Mouse (Mus musculus) midbrain, embryonic 14.5 days (tissue): ENCODE results near the gene Prep. TPM values are rescaled to one million over a fixed set of nuclear protein-coding genes. Genes with fewer than 3 reads are reported as not detected.

Source experiments
- ATAC-seq: fragments of 200-750 bp; cut with Nextera tagmentation; 2 replicates; pipeline ENCODE4 v1.8.0; 2017; ENCODE audit warnings: moderate number of reproducible peaks, moderate library complexity; ENCODE audit not compliant: low FRiP score, low TSS enrichment
- DNase-seq: peaks from one replicate; pipeline ENCODE4 v3.0.0-alpha.2; 2015
- H3K27ac ChIP-seq: fragments of 300-500 bp; sonication (generic); replicated peaks from 2 replicates; pipeline ENCODE4 v1.5.1; 2014; ENCODE audit warnings: mild to moderate bottlenecking, low read depth, low read length, moderate library complexity
- H3K27me3 ChIP-seq: fragments of 300-500 bp; sonication (generic); 2 replicates; pipeline ENCODE4 v1.6.1; 2014; ENCODE audit warnings: low read length, control low read depth, mixed read lengths; ENCODE audit not compliant: control insufficient read depth, insufficient read depth
- H3K36me3 ChIP-seq: fragments of 300-500 bp; sonication (generic); 2 replicates; pipeline ENCODE4 v1.6.1; 2014; ENCODE audit warnings: low read length, control low read depth; ENCODE audit not compliant: control insufficient read depth, insufficient read depth
- H3K4me1 ChIP-seq: fragments of 300-500 bp; sonication (generic); 2 replicates; pipeline ENCODE4 v1.6.1; 2014; ENCODE audit warnings: mild to moderate bottlenecking, antibody characterized with exemption, low read length, control low read depth; ENCODE audit not compliant: control insufficient read depth, insufficient read depth
- H3K4me2 ChIP-seq: fragments of 300-500 bp; sonication (generic); 2 replicates; pipeline ENCODE4 v1.6.1; 2014; ENCODE audit warnings: mild to moderate bottlenecking, low read length, moderate library complexity
- H3K4me3 ChIP-seq: fragments of 300-500 bp; sonication (generic); replicated peaks from 2 replicates; pipeline ENCODE4 v1.5.1; 2014; ENCODE audit warnings: low read depth, low read length
- H3K9ac ChIP-seq: fragments of 300-500 bp; sonication (generic); replicated peaks from 2 replicates; pipeline ENCODE4 v1.6.1; 2014; ENCODE audit warnings: mild to moderate bottlenecking, low read length, moderate library complexity
- H3K9me3 ChIP-seq: fragments of 300-500 bp; sonication (generic); 2 replicates; pipeline ENCODE4 v1.6.1; 2016; ENCODE audit warnings: low read length, control low read depth, mixed read lengths; ENCODE audit not compliant: control insufficient read depth
- WGBS: fragments of 180-500 bp; shearing (Covaris S2); extraction: QIAGEN DNeasy Blood & Tissue Kit; methylation state at CpG from one replicate; pipeline ENCODE4 v1.1.7; 2014; 5-methylcytosine and 5-hydroxymethylcytosine counted together
- polyA plus RNA-seq: library from polyadenylated mRNA; unstranded; fragments of >200 nt; fragmentation: Nextera tagmentation; extraction: Ambion mirVana; gene quantifications from 2 replicates; pipeline ENCODE4 v1.2.1, GENCODE M21; 2014

Prep gene
- polyA plus RNA-seq, 1 experiment from 2014 or later, result 23.6 TPM

GRCm38 (mm10) chr10:45098751-45099150 is 31.7 kb downstream of the Prep start:
- DNase-seq (peak; percentile 78), ATAC-seq (no peak)
- Histone ChIP-seq H3K27me3 (no peaks in the 10 kb centered on the region), H3K4me3 (no peak overlapping the region), H3K36me3 (peaks cover 52% of the 10 kb centered on the region), H3K4me2 (no peak overlapping the region), H3K4me1 (peaks cover 4% of the 10 kb centered on the region; the same call in 1 of the 2 replicates), H3K9me3 (no peaks in the 10 kb centered on the region), H3K27ac (no peak overlapping the region), H3K9ac (no peak overlapping the region)
- 93% methylated on average over 2 of the region's 2 CpGs for WGBS

GRCm38 (mm10) chr10:45100473-45100872 is 33.5 kb downstream of the Prep start:
- Histone ChIP-seq H3K4me3 (no peak overlapping the region), H3K36me3 (peaks cover 45% of the 10 kb centered on the region), H3K9me3 (no peaks in the 10 kb centered on the region), H3K9ac (no peak overlapping the region), H3K4me2 (no peak overlapping the region), H3K27me3 (no peaks in the 10 kb centered on the region), H3K27ac (no peak overlapping the region), H3K4me1 (peaks cover 10% of the 10 kb centered on the region)
- ATAC-seq (no peak), DNase-seq (no peak)
- 73% methylated on average over 11 of the region's 11 CpGs for WGBS

- 40% methylated on average over 11 of the region's 11 CpGs for WGBS
- Histone ChIP-seq H3K27me3 (no peaks in the 10 kb centered on the region), H3K9me3 (no peaks in the 10 kb centered on the region), H3K4me1 (peaks cover 10% of the 10 kb centered on the region), H3K4me3 (no peak overlapping the region), H3K4me2 (no peak overlapping the region), H3K9ac (no peak overlapping the region), H3K36me3 (peaks cover 38% of the 10 kb centered on the region), H3K27ac (peak overlapping the region; percentile 72)
- ATAC-seq, result 0 out of 2 replicates have a peak, but pooled peaks have one; percentile 28
- peak; percentile 63 for DNase-seq
These were observed 36.2 kb downstream of the Prep start for GRCm38 (mm10) chr10:45103184-45103583.

GRCm38 (mm10) chr10:45104098-45104497 is 37.1 kb downstream of the Prep start:
- H3K4me2 ChIP-seq, result no peak overlapping the region
- peaks cover 10% of the 10 kb centered on the region for H3K4me1 ChIP-seq
- peaks cover 38% of the 10 kb centered on the region for H3K36me3 ChIP-seq
- H3K27ac ChIP-seq, result peak overlapping the region; percentile 72
- no peak overlapping the region for H3K9ac ChIP-seq
- WGBS, result 37% methylated on average over 7 of the region's 7 CpGs
- no peaks in the 10 kb centered on the region for H3K9me3 ChIP-seq
- H3K4me3 ChIP-seq, result no peak overlapping the region
- no peaks in the 10 kb centered on the region for H3K27me3 ChIP-seq
- ATAC-seq, result peak; percentile 65
- peak; percentile 78 for DNase-seq

GRCm38 (mm10) chr10:45104535-45105079 is 37.6 kb downstream of the Prep start:
- no peak overlapping the region for H3K4me2 ChIP-seq
- H3K27ac ChIP-seq, result peak overlapping the region; percentile 26; the same call in 1 of the 2 replicates
- 68% methylated on average over 4 of the region's 4 CpGs for WGBS
- ATAC-seq (no peak), DNase-seq (no peak)
- peaks cover 10% of the 10 kb centered on the region for H3K4me1 ChIP-seq
- no peak overlapping the region for H3K9ac ChIP-seq
- peaks cover 38% of the 10 kb centered on the region for H3K36me3 ChIP-seq
- no peaks in the 10 kb centered on the region for H3K27me3 ChIP-seq
- H3K4me3 ChIP-seq, result no peak overlapping the region
- H3K9me3 ChIP-seq, result no peaks in the 10 kb centered on the region

- H3K9ac ChIP-seq, result no peak overlapping the region
- 94% methylated on average over 4 of the region's 4 CpGs for WGBS
- peaks cover 30% of the 10 kb centered on the region for H3K36me3 ChIP-seq
- no peak overlapping the region for H3K27ac ChIP-seq
- no peak for ATAC-seq
- peaks cover 10% of the 10 kb centered on the region for H3K4me1 ChIP-seq
- H3K4me3 ChIP-seq, result no peak overlapping the region
- H3K9me3 ChIP-seq, result no peaks in the 10 kb centered on the region
- DNase-seq, result no peak
- H3K27me3 ChIP-seq, result no peaks in the 10 kb centered on the region
- H3K4me2 ChIP-seq, result no peak overlapping the region
These were observed 39.5 kb downstream of the Prep start for GRCm38 (mm10) chr10:45106541-45106940.

GRCm38 (mm10) chr10:45107313-45107712 is 40.3 kb downstream of the Prep start:
- Histone ChIP-seq H3K9ac (no peak overlapping the region), H3K36me3 (peaks cover 28% of the 10 kb centered on the region), H3K4me1 (peaks cover 10% of the 10 kb centered on the region), H3K4me3 (no peak overlapping the region), H3K4me2 (no peak overlapping the region), H3K27ac (no peak overlapping the region), H3K27me3 (no peaks in the 10 kb centered on the region), H3K9me3 (no peaks in the 10 kb centered on the region)
- DNase-seq (no peak), ATAC-seq (no peak)
- 90% methylated on average over 2 of the region's 2 CpGs for WGBS

- no peak overlapping the region for H3K9ac ChIP-seq
- DNase-seq, result no peak
- no peaks in the 10 kb centered on the region for H3K9me3 ChIP-seq
- no peak overlapping the region for H3K4me3 ChIP-seq
- no peak overlapping the region for H3K27ac ChIP-seq
- H3K36me3 ChIP-seq, result peaks cover 37% of the 10 kb centered on the region
- no peaks in the 10 kb centered on the region for H3K27me3 ChIP-seq
- ATAC-seq, result no peak
- H3K4me2 ChIP-seq, result no peak overlapping the region
- 95% methylated on average over 8 of the region's 8 CpGs for WGBS
- H3K4me1 ChIP-seq, result peaks cover 3% of the 10 kb centered on the region
These were observed 42.0 kb downstream of the Prep start for GRCm38 (mm10) chr10:45109041-45109440.

- H3K9ac ChIP-seq, result no peak overlapping the region
- H3K4me3 ChIP-seq, result no peak overlapping the region
- H3K36me3 ChIP-seq, result peaks cover 41% of the 10 kb centered on the region
- H3K9me3 ChIP-seq, result no peaks in the 10 kb centered on the region
- ATAC-seq (no peak), DNase-seq (no peak)
- no peak overlapping the region for H3K4me2 ChIP-seq
- 94% methylated on average over 6 of the region's 6 CpGs for WGBS
- no peaks in the 10 kb centered on the region for H3K27me3 ChIP-seq
- no peak overlapping the region for H3K27ac ChIP-seq
- H3K4me1 ChIP-seq, result no peaks in the 10 kb centered on the region
These were observed 43.0 kb downstream of the Prep start for GRCm38 (mm10) chr10:45109974-45110373.
